Mouse (Mus musculus): ENCODE data around the gene Socs3. TPM values are rescaled to one million over a fixed set of nuclear protein-coding genes. Genes with fewer than 3 reads are reported as not detected.

Gene Socs3
- polyA plus RNA-seq, 1 experiment from 2014 or later, result 19.1 TPM

DNA sequence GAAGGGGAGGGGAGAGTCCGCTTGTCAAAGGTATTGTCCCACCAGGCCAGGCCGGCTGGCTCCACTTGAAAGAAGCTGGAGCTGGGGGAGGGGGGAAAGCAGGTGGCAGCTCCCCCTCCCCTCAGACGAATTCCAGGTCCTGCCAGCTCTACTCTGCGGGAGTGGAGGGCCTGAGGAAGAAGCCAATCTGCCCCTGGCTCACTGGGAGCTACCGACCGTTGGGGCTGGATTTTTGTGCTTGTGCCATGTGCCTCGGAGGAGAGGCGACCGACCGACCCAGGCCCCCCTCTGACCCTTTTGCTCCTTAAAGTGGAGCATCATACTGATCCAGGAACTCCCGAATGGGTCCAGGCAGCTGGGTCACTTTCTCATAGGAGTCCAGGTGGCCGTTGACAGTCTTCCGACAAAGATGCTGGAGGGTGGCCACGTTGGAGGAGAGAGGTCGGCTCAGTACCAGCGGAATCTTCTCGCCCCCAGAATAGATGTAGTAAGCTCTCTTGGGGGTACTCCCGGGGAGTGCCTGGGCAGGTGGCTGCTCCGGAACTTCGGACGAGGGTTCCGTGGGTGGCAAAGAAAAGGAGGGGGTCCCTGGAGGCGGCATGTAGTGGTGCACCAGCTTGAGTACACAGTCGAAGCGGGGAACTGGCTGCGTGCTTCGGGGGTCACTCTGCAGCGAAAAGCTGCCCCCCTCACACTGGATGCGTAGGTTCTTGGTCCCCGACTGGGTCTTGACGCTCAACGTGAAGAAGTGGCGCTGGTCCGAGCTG lies 2.4 kb downstream of the Socs3 start:
- H3K4me3 ChIP-seq (replicated peaks), result peak overlapping the region; percentile 74
- no peak for ATAC-seq
- no peaks in the 10 kb centered on the region for H3K36me3 ChIP-seq
- no peaks in the 10 kb centered on the region for H3K27me3 ChIP-seq (replicated peaks)
- H3K9ac ChIP-seq, result peak overlapping the region; percentile 82
- peaks cover 62% of the 10 kb centered on the region for H3K4me1 ChIP-seq (replicated peaks)
- no peaks in the 10 kb centered on the region for H3K9me3 ChIP-seq
- no peak overlapping the region for H3K27ac ChIP-seq
- H3K4me2 ChIP-seq (replicated peaks), result peak overlapping the region; percentile 95
- WGBS, result 16% methylated on average over 34 of the region's 34 CpGs

DNA sequence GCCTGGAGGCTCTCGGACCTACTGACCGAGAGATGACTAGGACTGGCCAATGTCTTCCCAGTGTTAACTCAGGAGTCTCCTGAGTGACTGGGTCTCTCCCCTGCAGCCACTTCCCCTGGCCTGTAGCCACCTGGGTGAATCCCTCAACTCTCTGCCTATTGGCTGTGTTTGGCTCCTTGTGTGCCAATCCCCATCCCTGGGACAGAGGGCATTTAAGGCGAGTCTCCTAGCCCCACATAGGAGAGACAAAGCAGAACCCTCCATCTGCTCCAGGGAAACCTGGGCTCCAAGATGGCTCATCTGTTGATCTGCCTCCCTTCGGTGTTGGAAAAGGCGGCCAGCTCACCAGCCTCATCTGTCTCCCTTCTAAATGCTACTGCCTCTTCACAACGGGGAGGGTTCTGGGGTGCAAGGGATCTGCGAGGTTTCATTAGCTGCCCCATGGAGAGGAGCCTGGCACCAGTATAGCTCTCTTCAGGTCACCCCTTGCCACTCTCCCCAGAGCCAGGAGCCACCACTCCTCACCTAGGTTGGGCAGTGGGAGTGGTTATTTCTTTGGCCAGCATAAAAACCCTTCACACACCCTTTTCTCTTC lies 3.2 kb downstream of the Socs3 start:
- no peaks in the 10 kb centered on the region for H3K27me3 ChIP-seq (replicated peaks)
- 59% methylated on average over 7 of the region's 7 CpGs for WGBS
- no peaks in the 10 kb centered on the region for H3K36me3 ChIP-seq
- peak overlapping the region; percentile 40 for H3K9ac ChIP-seq
- H3K4me2 ChIP-seq (replicated peaks), result peak overlapping the region; percentile 95
- peaks cover 69% of the 10 kb centered on the region for H3K4me1 ChIP-seq (replicated peaks)
- no peak overlapping the region for H3K27ac ChIP-seq
- H3K4me3 ChIP-seq (replicated peaks), result peak overlapping the region; percentile 74
- no peaks in the 10 kb centered on the region for H3K9me3 ChIP-seq
- ATAC-seq, result no peak

GRCm38 (mm10) chr11:117965561-117965981 lies 4.3 kb downstream of the Socs3 start:
- peaks cover 75% of the 10 kb centered on the region for H3K4me1 ChIP-seq (replicated peaks)
- WGBS, result 47% methylated on average over 9 of the region's 9 CpGs

GRCm38 (mm10) chr11:117965052-117965451 lies 4.8 kb downstream of the Socs3 start:
- no peak overlapping the region for H3K4me3 ChIP-seq (replicated peaks)
- peak overlapping the region; percentile 93; the same call in 1 of the 2 replicates for H3K27ac ChIP-seq
- H3K36me3 ChIP-seq, result no peaks in the 10 kb centered on the region
- no peaks in the 10 kb centered on the region for H3K27me3 ChIP-seq (replicated peaks)
- 41% methylated on average over 7 of the region's 7 CpGs for whole genome bisulfite sequencing
- 0 out of 2 replicates have a peak overlapping the region, but pooled peaks have one; percentile 28 for H3K4me2 ChIP-seq (replicated peaks)
- H3K9me3 ChIP-seq, result no peaks in the 10 kb centered on the region
- no peak overlapping the region for H3K9ac ChIP-seq
- ATAC-seq, result no peak
- peaks cover 71% of the 10 kb centered on the region for H3K4me1 ChIP-seq (replicated peaks)

More at GRCm38 (mm10) chr11:117965561-117965981, 4.3 kb downstream of the Socs3 start:
- Histone ChIP-seq H3K27ac (peak overlapping the region; percentile 93; the same call in 1 of the 2 replicates), H3K4me3 (replicated peaks) (no peak overlapping the region), H3K27me3 (replicated peaks) (no peaks in the 10 kb centered on the region), H3K9ac (peak overlapping the region; percentile 17; the same call in 1 of the 2 replicates), H3K4me2 (replicated peaks) (peak overlapping the region; percentile 28), H3K36me3 (no peaks in the 10 kb centered on the region), H3K9me3 (no peaks in the 10 kb centered on the region)
- ATAC-seq, result no peak

- Histone ChIP-seq H3K36me3 (no peaks in the 10 kb centered on the region), H3K9me3 (no peaks in the 10 kb centered on the region), H3K9ac (peak overlapping the region; percentile 44), H3K4me1 (replicated peaks) (peaks cover 70% of the 10 kb centered on the region), H3K4me3 (replicated peaks) (no peak overlapping the region), H3K27me3 (replicated peaks) (no peaks in the 10 kb centered on the region), H3K27ac (peak overlapping the region; percentile 93), H3K4me2 (replicated peaks) (peak overlapping the region; percentile 86)
- no peak for ATAC-seq
- 39% methylated on average over 1 of the region's 1 CpGs for WGBS
Measured at GRCm38 (mm10) chr11:117964294-117964693, 5.6 kb downstream of the Socs3 start.

DNA sequence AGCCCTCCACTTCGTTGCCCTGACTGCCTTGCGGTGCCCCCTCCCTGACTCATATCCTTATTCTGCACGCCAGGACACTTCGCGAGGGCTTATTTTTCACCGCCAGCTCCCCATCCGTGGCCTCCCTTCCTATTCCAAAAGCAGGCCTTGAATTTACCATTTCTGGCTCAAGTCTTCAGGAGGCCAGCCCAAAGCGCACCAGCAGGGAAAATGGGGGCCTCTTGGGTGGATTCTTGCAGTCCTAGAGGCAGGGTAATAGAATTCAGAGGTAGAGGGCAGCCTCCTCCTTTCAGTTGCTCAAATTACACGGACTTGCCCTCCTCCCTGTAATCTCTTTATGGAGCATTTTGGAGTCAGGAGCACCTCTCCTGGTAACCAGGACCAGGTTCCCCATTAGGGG lies 6.0 kb downstream of the Socs3 start:
- WGBS, result 2% methylated on average over 9 of the region's 9 CpGs
- peak; percentile 16 for ATAC-seq
- no peaks in the 10 kb centered on the region for H3K27me3 ChIP-seq (replicated peaks)
- H3K9ac ChIP-seq, result peak overlapping the region; percentile 44
- peak overlapping the region; percentile 93 for H3K27ac ChIP-seq
- peak overlapping the region; percentile 37 for H3K4me3 ChIP-seq (replicated peaks)
- H3K4me1 ChIP-seq (replicated peaks), result peaks cover 70% of the 10 kb centered on the region
- H3K9me3 ChIP-seq, result no peaks in the 10 kb centered on the region
- no peaks in the 10 kb centered on the region for H3K36me3 ChIP-seq
- peak overlapping the region; percentile 86 for H3K4me2 ChIP-seq (replicated peaks)

DNA sequence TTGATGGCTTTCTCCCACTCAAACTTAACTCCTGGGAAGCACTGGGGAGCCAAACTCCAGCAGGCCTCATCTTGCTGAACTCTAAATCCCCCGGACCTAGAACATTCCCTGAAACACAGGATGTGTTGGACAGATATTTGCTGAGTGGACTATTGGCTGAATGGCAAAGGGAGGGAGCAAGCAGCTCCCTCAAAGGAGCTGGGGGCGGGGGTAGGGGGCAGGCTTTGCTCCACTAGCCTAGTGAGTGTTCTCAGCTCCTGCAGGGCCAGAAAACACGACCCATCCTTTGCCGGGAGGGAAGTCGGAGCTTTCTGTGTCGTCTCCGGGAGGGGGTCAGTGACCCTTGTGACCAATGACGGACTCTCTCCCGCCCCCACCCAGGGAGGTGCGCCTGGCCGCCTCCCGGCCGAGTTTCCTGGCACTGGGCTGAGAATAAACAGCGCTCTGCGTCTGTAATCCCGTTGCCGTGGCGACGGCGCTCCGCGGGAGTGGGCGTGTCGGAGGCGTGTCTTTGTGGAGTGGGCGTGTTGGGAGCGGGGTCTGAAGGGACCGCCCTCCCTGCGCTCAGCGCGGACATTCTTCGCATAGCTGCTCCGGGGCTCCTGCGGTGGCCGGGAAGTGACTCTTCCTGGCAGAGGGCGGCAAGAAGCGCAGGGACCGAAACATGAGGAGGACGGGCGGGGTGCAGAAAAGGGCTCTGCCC lies 6.6 kb downstream of the Socs3 start:
- peak overlapping the region; percentile 44 for H3K9ac ChIP-seq
- H3K4me2 ChIP-seq (replicated peaks), result peak overlapping the region; percentile 86
- H3K9me3 ChIP-seq, result no peaks in the 10 kb centered on the region
- H3K36me3 ChIP-seq, result no peaks in the 10 kb centered on the region
- peak overlapping the region; percentile 94 for H3K27ac ChIP-seq
- peak; percentile 92 for ATAC-seq
- WGBS, result under 1% methylated on average over 40 of the region's 40 CpGs
- no peaks in the 10 kb centered on the region for H3K27me3 ChIP-seq (replicated peaks)
- H3K4me3 ChIP-seq (replicated peaks), result peak overlapping the region; percentile 37
- H3K4me1 ChIP-seq (replicated peaks), result peaks cover 74% of the 10 kb centered on the region

- Histone ChIP-seq H3K9me3 (no peaks in the 10 kb centered on the region), H3K27ac (peak overlapping the region; percentile 94), H3K9ac (peak overlapping the region; percentile 39; the same call in 1 of the 2 replicates), H3K27me3 (replicated peaks) (no peaks in the 10 kb centered on the region), H3K4me3 (replicated peaks) (no peak overlapping the region), H3K4me1 (replicated peaks) (peaks cover 73% of the 10 kb centered on the region), H3K36me3 (no peaks in the 10 kb centered on the region), H3K4me2 (replicated peaks) (peak overlapping the region; percentile 86)
- ATAC-seq, result peak; percentile 65
- 31% methylated on average over 10 of the region's 10 CpGs for WGBS
Measured at GRCm38 (mm10) chr11:117962228-117963067, 7.4 kb downstream of the Socs3 start.

- ATAC-seq, result no peak
- Histone ChIP-seq H3K4me1 (replicated peaks) (peaks cover 61% of the 10 kb centered on the region), H3K27me3 (replicated peaks) (no peaks in the 10 kb centered on the region), H3K9me3 (no peaks in the 10 kb centered on the region), H3K27ac (no peak overlapping the region), H3K36me3 (no peaks in the 10 kb centered on the region), H3K4me2 (replicated peaks) (no peak overlapping the region), H3K9ac (no peak overlapping the region), H3K4me3 (replicated peaks) (no peak overlapping the region)
Measured at GRCm38 (mm10) chr11:117960601-117961000, 9.2 kb downstream of the Socs3 start.

GRCm38 (mm10) chr11:117959741-117960381 lies 10.0 kb downstream of the Socs3 start:
- 0 out of 2 replicates have a peak overlapping the region, but pooled peaks have one; percentile 6 for H3K27ac ChIP-seq
- H3K4me1 ChIP-seq (replicated peaks), result peaks cover 58% of the 10 kb centered on the region
- 50% methylated on average over 17 of the region's 17 CpGs for WGBS
- no peaks in the 10 kb centered on the region for H3K9me3 ChIP-seq
- H3K4me2 ChIP-seq (replicated peaks), result no peak overlapping the region
- H3K36me3 ChIP-seq, result no peaks in the 10 kb centered on the region
- no peak for ATAC-seq
- H3K4me3 ChIP-seq (replicated peaks), result no peak overlapping the region
- no peak overlapping the region for H3K9ac ChIP-seq
- no peaks in the 10 kb centered on the region for H3K27me3 ChIP-seq (replicated peaks)

GRCm38 (mm10) chr11:117959166-117959565 lies 10.7 kb downstream of the Socs3 start:
- no peaks in the 10 kb centered on the region for H3K36me3 ChIP-seq
- H3K4me3 ChIP-seq (replicated peaks), result no peak overlapping the region
- H3K4me2 ChIP-seq (replicated peaks), result no peak overlapping the region
- peaks cover 57% of the 10 kb centered on the region for H3K4me1 ChIP-seq (replicated peaks)
- WGBS, result 84% methylated on average over 4 of the region's 4 CpGs
- no peak overlapping the region for H3K27ac ChIP-seq
- ATAC-seq, result no peak
- no peak overlapping the region for H3K9ac ChIP-seq
- H3K27me3 ChIP-seq (replicated peaks), result no peaks in the 10 kb centered on the region
- no peaks in the 10 kb centered on the region for H3K9me3 ChIP-seq

All from intestine, embryonic 15.5 days (tissue).